9 mouse cellular contexts compared by ENCODE assay signal in the genomic region with DNA sequence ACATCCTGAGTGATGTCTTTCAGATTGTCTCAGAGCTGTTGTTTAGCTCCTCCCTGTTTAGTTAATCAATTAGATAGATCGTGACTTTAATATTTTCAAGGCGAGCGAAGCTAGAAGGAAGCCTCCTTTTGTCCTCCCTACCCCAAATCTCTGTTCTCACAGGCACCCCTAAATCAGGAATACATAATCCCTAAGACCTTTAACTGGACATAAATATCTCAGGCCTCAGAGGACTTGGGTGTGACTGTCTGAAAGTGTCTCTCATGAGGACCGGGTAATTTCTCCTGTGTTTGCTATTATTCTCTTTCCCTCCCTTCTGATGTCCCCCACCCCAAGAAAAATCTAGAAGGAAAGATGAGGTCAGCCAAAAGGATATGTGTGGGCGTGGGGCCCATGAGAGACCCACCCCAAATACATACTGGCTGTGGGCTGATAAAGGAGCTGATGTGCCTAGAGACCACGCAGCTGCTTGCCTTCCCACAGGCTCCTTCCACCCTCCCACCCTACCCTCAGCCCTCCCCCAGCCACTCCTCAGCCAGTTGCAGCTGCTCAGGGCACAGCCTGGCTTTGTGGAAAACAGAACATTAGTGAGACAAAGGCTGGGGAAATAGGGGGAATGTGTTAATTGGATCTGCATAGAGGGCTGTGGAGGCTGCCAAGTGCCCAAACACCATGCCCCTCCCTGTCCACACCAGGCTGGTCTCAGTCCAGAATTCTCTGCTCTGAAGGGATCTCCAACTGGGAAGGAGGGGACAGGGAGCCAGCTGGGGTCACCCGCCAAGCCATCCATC.
DNase-seq lines count a peak whose midpoint lies in the region; ATAC-seq and TF ChIP-seq lines count a peak whose summit lies in the region.
"Had no signal": no experiment of that assay in that cellular context is flagged by ENCODE, and none has a peak within 500 bp of the region (broad histone marks: within the 10 kb centered on the region; RNA-seq: fewer than 3 reads in every experiment).

No protein-coding gene starts in this region.

- H3K4me1 ChIP-seq in intestine, embryonic 14.5 days (replicated peaks; ENCODE audit: control insufficient read depth, insufficient read depth, low read length) = no peaks in the 10 kb centered on the region; the same call in 1 of the 2 replicates
- no peaks in the 10 kb centered on the region for H3K4me1 ChIP-seq in intestine, postnatal 0 days (replicated peaks; ENCODE audit: control insufficient read depth, insufficient read depth, low read length)
- 0 out of 2 replicates have a peak, but pooled peaks cover 3% of the 10 kb centered on the region for H3K4me1 ChIP-seq in hindbrain, embryonic 11.5 days (replicated peaks; ENCODE audit: control insufficient read depth, insufficient read depth, low read length)

- H3K4me2 ChIP-seq in intestine, embryonic 14.5 days (ENCODE audit: low read length) = no peak overlapping the region
- no peak overlapping the region for H3K4me2 ChIP-seq in intestine, postnatal 0 days (replicated peaks; ENCODE audit: low read depth)
- H3K4me2 ChIP-seq in hindbrain, embryonic 11.5 days (replicated peaks; ENCODE audit: low read depth, low read length) = no peak overlapping the region
- peak overlapping the region; percentile 0 for H3K4me2 ChIP-seq in myocyte (ENCODE audit: low read depth)

- H3ac ChIP-seq in myocyte (ENCODE audit: control insufficient read depth, insufficient read length) = no peak overlapping the region

- peaks cover 4% of the 10 kb centered on the region; the same call in 1 of the 2 replicates for H3K9me3 ChIP-seq in intestine, embryonic 14.5 days (ENCODE audit: control insufficient read depth, low read length)
- H3K9me3 ChIP-seq in intestine, postnatal 0 days (ENCODE audit: control insufficient read depth) = no peaks in the 10 kb centered on the region
- no peaks in the 10 kb centered on the region for H3K9me3 ChIP-seq in hindbrain, embryonic 11.5 days (ENCODE audit: control insufficient read depth, low read length)

- no peaks in the 10 kb centered on the region for H3K79me2 ChIP-seq in myocyte (ENCODE audit: control insufficient read depth, insufficient read depth)

- TF ChIP-seq CTCF in intestine, postnatal 0 days (IDR thresholded peaks at IDR 0.05; ENCODE audit: low read depth) = no peak
- TF ChIP-seq CTCF in brain, embryonic 14.5 days (IDR thresholded peaks at IDR 0.05; ENCODE audit: borderline replicate concordance, extremely low read depth, insufficient read depth, insufficient read length) = no peak

- ATAC-seq in intestine, embryonic 14.5 days (replicated peaks; ENCODE audit: low FRiP score, low TSS enrichment, low read depth) = peak; percentile 80
- no peak for ATAC-seq in intestine, postnatal 0 days
- peak; percentile 95 for ATAC-seq in hindbrain, embryonic 11.5 days (ENCODE audit: low FRiP score)
- ATAC-seq in activated CD4-positive, CD25-positive, alpha-beta regulatory T cell, adult 4 months = no peak
- no peak for ATAC-seq in megakaryocyte, adult 5-6 weeks (ENCODE audit: poor library complexity, severe bottlenecking)
- ATAC-seq: Patski had no signal

- TF ChIP-seq POLR2A in brain, embryonic 14.5 days (IDR thresholded peaks at IDR 0.05; ENCODE audit: borderline replicate concordance, extremely low read depth, insufficient read depth, insufficient read length, poor library complexity, severe bottlenecking) = no peak
- TF ChIP-seq POLR2A in myocyte (IDR thresholded peaks at IDR 0.05; ENCODE audit: insufficient read length, low read depth) = no peak

- no peak overlapping the region for H3K27ac ChIP-seq in intestine, embryonic 14.5 days (ENCODE audit: low read depth)
- H3K27ac ChIP-seq in intestine, postnatal 0 days (ENCODE audit: low read depth, low read length) = no peak overlapping the region
- H3K27ac ChIP-seq in hindbrain, embryonic 11.5 days (ENCODE audit: low read depth, low read length) = peak overlapping the region; percentile 56

- WGBS in intestine, embryonic 14.5 days = 56% methylated on average over 7 of the region's 7 CpGs
- 59% methylated on average over 7 of the region's 7 CpGs for WGBS in intestine, postnatal 0 days
- WGBS in hindbrain, embryonic 11.5 days = 53% methylated on average over 7 of the region's 7 CpGs

- H3K9ac ChIP-seq in intestine, embryonic 14.5 days (ENCODE audit: low read length) = no peak overlapping the region
- no peak overlapping the region for H3K9ac ChIP-seq in intestine, postnatal 0 days (ENCODE audit: low read depth, low read length)
- H3K9ac ChIP-seq in hindbrain, embryonic 11.5 days (ENCODE audit: low read depth, low read length) = no peak overlapping the region

- H3K4me3 ChIP-seq in intestine, embryonic 14.5 days (ENCODE audit: low read depth, low read length) = no peak overlapping the region
- H3K4me3 ChIP-seq in intestine, postnatal 0 days (ENCODE audit: low read depth, low read length) = no peak overlapping the region
- H3K4me3 ChIP-seq in hindbrain, embryonic 11.5 days (ENCODE audit: low read depth, low read length) = no peak overlapping the region
- no peak overlapping the region for H3K4me3 ChIP-seq in myocyte

- DNase-seq in intestine, embryonic 14.5 days (ENCODE audit: low spot score) = no peak
- peak; percentile 96 for DNase-seq in brain, embryonic 14.5 days (ENCODE audit: low read depth)
- DNase-seq in hindbrain, embryonic 11.5 days (ENCODE audit: low spot score) = peak; percentile 63
- DNase-seq in yolk sac, embryonic 10.5 days (ENCODE audit: low spot score) = no peak

- no peaks in the 10 kb centered on the region for H3K27me3 ChIP-seq in intestine, embryonic 14.5 days (replicated peaks; ENCODE audit: control insufficient read depth, insufficient read depth, low read length)
- no peaks in the 10 kb centered on the region for H3K27me3 ChIP-seq in intestine, postnatal 0 days (replicated peaks; ENCODE audit: control insufficient read depth, insufficient read depth, low read length)
- no peaks in the 10 kb centered on the region for H3K27me3 ChIP-seq in hindbrain, embryonic 11.5 days (ENCODE audit: control insufficient read depth, insufficient read depth, low read length)
- H3K27me3 ChIP-seq in myocyte (ENCODE audit: control insufficient read depth, insufficient read depth, insufficient read length) = no peaks in the 10 kb centered on the region
- H3K27me3 ChIP-seq: Patski had no signal

- H3K36me3 ChIP-seq in intestine, embryonic 14.5 days (ENCODE audit: control insufficient read depth, insufficient read depth, low read length) = no peaks in the 10 kb centered on the region
- H3K36me3 ChIP-seq in intestine, postnatal 0 days (ENCODE audit: control insufficient read depth, insufficient read depth) = no peaks in the 10 kb centered on the region
- H3K36me3 ChIP-seq in hindbrain, embryonic 11.5 days (ENCODE audit: control insufficient read depth, insufficient read depth, low read length) = no peaks in the 10 kb centered on the region
- H3K36me3 ChIP-seq in myocyte (ENCODE audit: control insufficient read depth, insufficient read depth) = no peaks in the 10 kb centered on the region

TF ChIP-seq in myocyte, 11 proteins besides CTCF, POLR2A, EP300 and RAD21:
- TF ChIP-seq POLR2AphosphoS2 (IDR thresholded peaks at IDR 0.05; ENCODE audit: insufficient read length, low read depth) (no peak), SRF (IDR thresholded peaks at IDR 0.05; ENCODE audit: control insufficient read depth, insufficient read length, low read depth) (no peak), TCF3 (IDR thresholded peaks at IDR 0.05; ENCODE audit: insufficient read length, low read depth) (peak; percentile 56), TCF12 (IDR thresholded peaks at IDR 0.05; ENCODE audit: insufficient read depth, poor library complexity, severe bottlenecking) (peak; percentile 78), REST (IDR thresholded peaks at IDR 0.05; ENCODE audit: insufficient read depth, insufficient read length) (no peak), MYOD1 (IDR thresholded peaks at IDR 0.05; ENCODE audit: control insufficient read depth in 1 of 3, insufficient read length in 2 of 3, low read depth in 2 of 3) (peak; percentile 49 to 95 (median 87)), CEBPB (IDR thresholded peaks at IDR 0.05; ENCODE audit: insufficient read depth, poor library complexity, severe bottlenecking) (no peak), USF1 (IDR thresholded peaks at IDR 0.05; ENCODE audit: low read depth) (no peak), MAX (IDR thresholded peaks at IDR 0.05; ENCODE audit: low read depth) (no peak), E2F4 (IDR thresholded peaks at IDR 0.05; ENCODE audit: insufficient read depth) (no peak), MYOG (IDR thresholded peaks at IDR 0.05; ENCODE audit: control insufficient read depth in 1 of 3, insufficient read depth in 1 of 3, insufficient read length in 2 of 3, low read depth in 2 of 3) (peak; percentile 80 to 92 (median 91))

Comparison
In these comparisons a context has a peak if more than half of its experiments do, and no peak if none do; other contexts are left out.
1. ATAC-seq: peak in intestine, embryonic 14.5 days (single experiment) and hindbrain, embryonic 11.5 days (single experiment); none in intestine, postnatal 0 days (single experiment), activated CD4-positive, CD25-positive, alpha-beta regulatory T cell, adult 4 months (single experiment) and megakaryocyte, adult 5-6 weeks (single experiment).
2. DNase-seq: peak in brain, embryonic 14.5 days (single experiment) and hindbrain, embryonic 11.5 days (single experiment); none in intestine, embryonic 14.5 days (single experiment) and yolk sac, embryonic 10.5 days (single experiment).